Mouse (Mus musculus): ENCODE measurements around the gene Aebp2. TPM values are rescaled to one million over a fixed set of nuclear protein-coding genes. Genes with fewer than 3 reads are reported as not detected.
"Not testable (repeated sequence)": the region's sequence is repeated elsewhere in the genome, so short reads cannot be mapped to it uniquely, and the experiment has no call there.

Gene Aebp2
- polyA plus RNA-seq, 1 experiment from 2014 or later: 13.0 TPM

DNA sequence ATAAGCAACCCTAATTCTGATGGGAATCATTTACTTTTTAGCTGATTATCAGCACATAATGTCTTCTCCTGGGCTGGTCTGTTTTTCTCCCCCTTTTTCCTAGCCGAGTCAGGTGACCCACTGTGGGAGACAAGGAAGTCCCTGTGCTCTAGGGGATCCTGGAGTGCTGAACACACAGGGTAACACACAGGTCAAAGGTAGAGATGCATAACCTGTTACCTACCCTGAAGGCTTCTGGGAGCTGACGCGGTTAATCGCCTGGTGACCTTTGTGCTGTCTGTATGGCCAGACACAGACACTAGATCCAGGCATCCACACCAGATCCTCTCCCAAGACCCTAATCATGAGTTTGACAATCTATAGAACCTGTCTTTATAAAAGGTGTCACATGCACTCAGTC, 21.3 kb upstream of the Aebp2 start:
- DNase-seq (ENCODE audit: low spot score) (no peak), ATAC-seq (replicated peaks; ENCODE audit: insufficient number of reproducible peaks, low FRiP score, low TSS enrichment, low read depth) (no peak)
- no peaks in the 10 kb centered on the region for H3K27me3 ChIP-seq (ENCODE audit: control insufficient read depth, insufficient read depth, low read length)
- no peak overlapping the region for H3K9ac ChIP-seq (replicated peaks; ENCODE audit: low read length)
- no peak overlapping the region for H3K4me2 ChIP-seq (ENCODE audit: low read depth, low read length)
- H3K36me3 ChIP-seq (replicated peaks; ENCODE audit: control insufficient read depth, insufficient read depth, low read depth, low read length): no peaks in the 10 kb centered on the region
- no peaks in the 10 kb centered on the region for H3K4me1 ChIP-seq (ENCODE audit: control insufficient read depth, insufficient read depth, low read length)
- no peak overlapping the region for H3K4me3 ChIP-seq (ENCODE audit: low read depth, low read length)
- 85% methylated on average over 4 of the region's 4 CpGs for WGBS
- H3K9me3 ChIP-seq (replicated peaks; ENCODE audit: control insufficient read depth, low read length): no peaks in the 10 kb centered on the region
- no peak overlapping the region for H3K27ac ChIP-seq (replicated peaks; ENCODE audit: low read depth, low read length)

DNA sequence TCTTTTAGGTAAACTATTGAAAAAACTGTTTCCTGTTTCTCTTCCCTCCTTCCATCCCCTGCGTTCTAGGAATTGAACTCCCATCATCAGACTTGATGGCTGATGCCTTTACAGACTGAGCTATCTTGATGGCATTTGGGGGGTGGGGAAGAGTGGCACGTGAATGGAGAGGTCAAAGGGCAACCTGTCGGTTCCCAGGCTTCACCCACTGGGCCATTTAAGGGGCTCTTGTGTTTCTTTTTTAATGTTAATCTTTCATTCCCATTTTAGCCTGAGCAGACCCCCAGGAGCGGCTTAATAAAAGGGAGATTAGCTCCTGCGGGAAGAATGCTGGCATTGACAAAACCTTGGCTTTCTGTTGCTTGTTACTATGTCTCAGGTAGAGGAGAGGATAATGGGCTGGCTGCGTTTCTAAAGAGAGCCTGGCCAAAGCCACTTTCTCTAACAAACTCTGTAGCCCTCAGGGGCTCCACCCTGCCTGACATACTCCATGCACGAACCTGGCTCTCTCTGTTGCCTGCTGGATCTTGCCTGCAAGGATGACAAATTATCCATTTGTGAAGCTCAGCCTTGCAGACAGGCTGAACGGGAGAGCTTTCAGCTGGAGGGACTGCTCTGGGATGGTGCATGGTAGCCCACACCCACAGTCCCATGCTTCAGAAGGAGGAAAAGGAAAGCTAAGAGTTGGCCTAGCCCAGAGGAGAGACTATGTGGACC, 19.1 kb upstream of the Aebp2 start:
- DNase-seq (ENCODE audit: low spot score): peak; percentile 29
- Histone ChIP-seq H3K9ac (replicated peaks; ENCODE audit: low read length) (no peak overlapping the region), H3K27me3 (ENCODE audit: control insufficient read depth, insufficient read depth, low read length) (no peaks in the 10 kb centered on the region), H3K4me3 (ENCODE audit: low read depth, low read length) (no peak overlapping the region), H3K9me3 (replicated peaks; ENCODE audit: control insufficient read depth, low read length) (no peaks in the 10 kb centered on the region), H3K36me3 (replicated peaks; ENCODE audit: control insufficient read depth, insufficient read depth, low read depth, low read length) (no peaks in the 10 kb centered on the region), H3K27ac (replicated peaks; ENCODE audit: low read depth, low read length) (no peak overlapping the region), H3K4me2 (ENCODE audit: low read depth, low read length) (no peak overlapping the region), H3K4me1 (ENCODE audit: control insufficient read depth, insufficient read depth, low read length) (no peaks in the 10 kb centered on the region)
- 12% methylated on average over 8 of the region's 8 CpGs for WGBS
- 0 out of 2 replicates have a peak, but pooled peaks have one; percentile 31 for ATAC-seq (replicated peaks; ENCODE audit: insufficient number of reproducible peaks, low FRiP score, low TSS enrichment, low read depth)

- H3K9ac ChIP-seq (replicated peaks; ENCODE audit: low read length); DNase-seq (ENCODE audit: low spot score); H3K4me1 ChIP-seq (ENCODE audit: control insufficient read depth, insufficient read depth, low read length); H3K27me3 ChIP-seq (ENCODE audit: control insufficient read depth, insufficient read depth, low read length); H3K27ac ChIP-seq (replicated peaks; ENCODE audit: low read depth, low read length); H3K4me3 ChIP-seq (ENCODE audit: low read depth, low read length); ATAC-seq (replicated peaks; ENCODE audit: insufficient number of reproducible peaks, low FRiP score, low TSS enrichment, low read depth); H3K36me3 ChIP-seq (replicated peaks; ENCODE audit: control insufficient read depth, insufficient read depth, low read depth, low read length); H3K9me3 ChIP-seq (replicated peaks; ENCODE audit: control insufficient read depth, low read length); H3K4me2 ChIP-seq (ENCODE audit: low read depth, low read length): not testable (repeated sequence)
- 88% methylated on average over 5 of the region's 5 CpGs for WGBS
Measured at GRCm38 (mm10) chr6:140605173-140605572, 17.3 kb upstream of the Aebp2 start.

DNA sequence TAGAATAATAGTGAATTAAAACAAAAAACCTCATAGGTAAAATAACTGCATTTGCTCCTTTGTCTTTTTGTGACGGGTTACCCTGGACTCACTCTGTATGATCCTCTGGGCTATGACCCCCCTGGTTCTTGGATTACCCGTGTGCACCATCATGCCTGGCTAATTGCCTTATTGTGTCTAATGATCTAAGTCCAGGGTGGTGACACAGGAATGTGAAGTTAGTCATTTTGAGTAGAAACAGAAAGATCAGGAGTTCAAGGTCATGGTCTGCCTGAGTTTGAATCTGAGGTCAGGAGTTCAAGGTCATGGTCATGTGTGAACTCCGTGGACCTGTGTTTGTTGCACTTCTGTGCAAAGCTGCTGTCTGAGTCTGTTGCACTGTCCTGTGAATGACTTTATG, 16.7 kb upstream of the Aebp2 start:
- Histone ChIP-seq H3K9ac (replicated peaks; ENCODE audit: low read length) (no peak overlapping the region), H3K27ac (replicated peaks; ENCODE audit: low read depth, low read length) (no peak overlapping the region), H3K27me3 (ENCODE audit: control insufficient read depth, insufficient read depth, low read length) (no peaks in the 10 kb centered on the region), H3K9me3 (replicated peaks; ENCODE audit: control insufficient read depth, low read length) (no peaks in the 10 kb centered on the region), H3K4me2 (ENCODE audit: low read depth, low read length) (no peak overlapping the region), H3K4me1 (ENCODE audit: control insufficient read depth, insufficient read depth, low read length) (no peaks in the 10 kb centered on the region), H3K36me3 (replicated peaks; ENCODE audit: control insufficient read depth, insufficient read depth, low read depth, low read length) (no peaks in the 10 kb centered on the region), H3K4me3 (ENCODE audit: low read depth, low read length) (no peak overlapping the region)
- ATAC-seq (replicated peaks; ENCODE audit: insufficient number of reproducible peaks, low FRiP score, low TSS enrichment, low read depth): no peak
- DNase-seq (ENCODE audit: low spot score): no peak
- WGBS: 55% methylated on average over 3 of the region's 3 CpGs

- peak; percentile 55 for DNase-seq (ENCODE audit: low spot score)
- no peak overlapping the region for H3K9ac ChIP-seq (replicated peaks; ENCODE audit: low read length)
- H3K27ac ChIP-seq (replicated peaks; ENCODE audit: low read depth, low read length): no peak overlapping the region
- H3K9me3 ChIP-seq (replicated peaks; ENCODE audit: control insufficient read depth, low read length): no peaks in the 10 kb centered on the region
- H3K27me3 ChIP-seq (ENCODE audit: control insufficient read depth, insufficient read depth, low read length): no peaks in the 10 kb centered on the region
- 0 out of 2 replicates have a peak, but pooled peaks have one; percentile 12 for ATAC-seq (replicated peaks; ENCODE audit: insufficient number of reproducible peaks, low FRiP score, low TSS enrichment, low read depth)
- 20% methylated on average over 10 of the region's 10 CpGs for WGBS
- H3K4me3 ChIP-seq (ENCODE audit: low read depth, low read length): no peak overlapping the region
- no peaks in the 10 kb centered on the region for H3K36me3 ChIP-seq (replicated peaks; ENCODE audit: control insufficient read depth, insufficient read depth, low read depth, low read length)
- no peak overlapping the region for H3K4me2 ChIP-seq (ENCODE audit: low read depth, low read length)
- H3K4me1 ChIP-seq (ENCODE audit: control insufficient read depth, insufficient read depth, low read length): no peaks in the 10 kb centered on the region
Measured at GRCm38 (mm10) chr6:140606534-140606933, 15.9 kb upstream of the Aebp2 start.

- DNase-seq (ENCODE audit: low spot score) (no peak), ATAC-seq (replicated peaks; ENCODE audit: insufficient number of reproducible peaks, low FRiP score, low TSS enrichment, low read depth) (no peak)
- Histone ChIP-seq H3K27ac (replicated peaks; ENCODE audit: low read depth, low read length) (no peak overlapping the region), H3K27me3 (ENCODE audit: control insufficient read depth, insufficient read depth, low read length) (no peaks in the 10 kb centered on the region), H3K4me2 (ENCODE audit: low read depth, low read length) (no peak overlapping the region), H3K36me3 (replicated peaks; ENCODE audit: control insufficient read depth, insufficient read depth, low read depth, low read length) (no peaks in the 10 kb centered on the region), H3K4me1 (ENCODE audit: control insufficient read depth, insufficient read depth, low read length) (no peaks in the 10 kb centered on the region), H3K4me3 (ENCODE audit: low read depth, low read length) (no peak overlapping the region), H3K9me3 (replicated peaks; ENCODE audit: control insufficient read depth, low read length) (no peaks in the 10 kb centered on the region), H3K9ac (replicated peaks; ENCODE audit: low read length) (no peak overlapping the region)
- 89% methylated on average over 6 of the region's 6 CpGs for WGBS
Measured at GRCm38 (mm10) chr6:140608666-140609065, 13.8 kb upstream of the Aebp2 start.

DNA sequence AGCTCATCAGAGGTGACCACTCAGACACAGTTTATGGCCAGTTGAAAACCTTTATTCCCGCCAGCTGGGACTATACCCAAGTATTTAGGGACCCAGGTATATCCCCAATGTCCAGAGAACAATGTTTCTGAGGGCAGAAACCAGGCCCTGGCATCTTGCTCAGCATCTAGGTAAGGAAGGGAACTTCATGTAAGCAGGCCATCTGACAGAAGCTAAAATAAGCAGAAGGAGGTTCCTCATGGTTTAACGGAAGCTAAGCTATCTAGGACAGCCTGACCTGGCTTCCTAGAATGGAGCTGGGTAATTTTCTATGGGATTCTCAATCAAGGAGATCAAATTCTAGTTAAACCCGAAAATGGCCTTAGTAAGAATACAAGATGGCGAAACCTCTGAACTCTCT, 12.9 kb upstream of the Aebp2 start:
- 87% methylated on average over 4 of the region's 4 CpGs for WGBS
- DNase-seq (ENCODE audit: low spot score) (no peak), ATAC-seq (replicated peaks; ENCODE audit: insufficient number of reproducible peaks, low FRiP score, low TSS enrichment, low read depth) (no peak)
- Histone ChIP-seq H3K9ac (replicated peaks; ENCODE audit: low read length) (no peak overlapping the region), H3K36me3 (replicated peaks; ENCODE audit: control insufficient read depth, insufficient read depth, low read depth, low read length) (no peaks in the 10 kb centered on the region), H3K9me3 (replicated peaks; ENCODE audit: control insufficient read depth, low read length) (no peaks in the 10 kb centered on the region), H3K4me1 (ENCODE audit: control insufficient read depth, insufficient read depth, low read length) (no peaks in the 10 kb centered on the region), H3K27ac (replicated peaks; ENCODE audit: low read depth, low read length) (no peak overlapping the region), H3K27me3 (ENCODE audit: control insufficient read depth, insufficient read depth, low read length) (no peaks in the 10 kb centered on the region), H3K4me3 (ENCODE audit: low read depth, low read length) (no peak overlapping the region), H3K4me2 (ENCODE audit: low read depth, low read length) (no peak overlapping the region)

- no peak overlapping the region for H3K9ac ChIP-seq (replicated peaks; ENCODE audit: low read length)
- H3K4me1 ChIP-seq (ENCODE audit: control insufficient read depth, insufficient read depth, low read length): no peaks in the 10 kb centered on the region
- DNase-seq (ENCODE audit: low spot score) (no peak), ATAC-seq (replicated peaks; ENCODE audit: insufficient number of reproducible peaks, low FRiP score, low TSS enrichment, low read depth) (no peak)
- no peaks in the 10 kb centered on the region for H3K9me3 ChIP-seq (replicated peaks; ENCODE audit: control insufficient read depth, low read length)
- 93% methylated on average over 5 of the region's 5 CpGs for WGBS
- H3K4me3 ChIP-seq (ENCODE audit: low read depth, low read length): no peak overlapping the region
- H3K36me3 ChIP-seq (replicated peaks; ENCODE audit: control insufficient read depth, insufficient read depth, low read depth, low read length): no peaks in the 10 kb centered on the region
- no peaks in the 10 kb centered on the region for H3K27me3 ChIP-seq (ENCODE audit: control insufficient read depth, insufficient read depth, low read length)
- H3K27ac ChIP-seq (replicated peaks; ENCODE audit: low read depth, low read length): no peak overlapping the region
- no peak overlapping the region for H3K4me2 ChIP-seq (ENCODE audit: low read depth, low read length)
Measured at GRCm38 (mm10) chr6:140610117-140610516, 12.3 kb upstream of the Aebp2 start.

Measured in embryonic facial prominence, embryonic 11.5 days (tissue).